Mouse (Mus musculus) liver, postnatal 0 days (tissue): ENCODE results near the gene Psmd4. TPM values are rescaled to one million over a fixed set of nuclear protein-coding genes. Genes with fewer than 3 reads are reported as not detected.

Experiments
- ATAC-seq: fragments of 200-750 bp; cut with Nextera tagmentation; 2 replicates; pipeline ENCODE4 v1.8.0; 2017; ENCODE audit warnings: mild to moderate bottlenecking, moderate library complexity
- DNase-seq: peaks from one replicate; pipeline ENCODE4 v3.0.0-alpha.2; 2016
- H3K27ac ChIP-seq: fragments of 300-500 bp; sonication (generic); 2 replicates; pipeline ENCODE4 v1.5.1; 2014; ENCODE audit warnings: antibody characterized with exemption, moderate library complexity, mild to moderate bottlenecking, low read depth
- H3K27me3 ChIP-seq: fragments of 300-500 bp; sonication (generic); 2 replicates; pipeline ENCODE4 v1.6.1; 2014; ENCODE audit warnings: low read length, control low read depth, mixed read lengths; ENCODE audit not compliant: insufficient read depth
- H3K36me3 ChIP-seq: fragments of 300-500 bp; sonication (generic); replicated peaks from 2 replicates; pipeline ENCODE4 v1.6.1; 2014; ENCODE audit warnings: mild to moderate bottlenecking, control low read depth, low read length, moderate library complexity, mixed read lengths; ENCODE audit not compliant: insufficient read depth
- H3K4me1 ChIP-seq: fragments of 300-500 bp; sonication (generic); 2 replicates; pipeline ENCODE4 v1.6.1; 2014; ENCODE audit warnings: antibody characterized with exemption, mild to moderate bottlenecking, control low read depth; ENCODE audit not compliant: insufficient read depth
- H3K4me2 ChIP-seq: fragments of 300-500 bp; sonication (generic); 2 replicates; pipeline ENCODE4 v1.6.1; 2014; ENCODE audit warnings: low read depth, mild to moderate bottlenecking, low read length, moderate library complexity, mixed read lengths
- H3K4me3 ChIP-seq: fragments of 300-500 bp; sonication (generic); 2 replicates; pipeline ENCODE4 v1.5.1; 2014; ENCODE audit warnings: low read depth, low read length
- H3K9ac ChIP-seq: fragments of 300-500 bp; sonication (generic); replicated peaks from 2 replicates; pipeline ENCODE4 v1.6.1; 2014; ENCODE audit warnings: mild to moderate bottlenecking, moderate library complexity
- H3K9me3 ChIP-seq: fragments of 300-500 bp; sonication (generic); 2 replicates; pipeline ENCODE4 v1.6.1; 2016; ENCODE audit warnings: mild to moderate bottlenecking, control low read depth, low read length, mixed read lengths
- CTCF ChIP-seq: sonication (generic); IDR thresholded peaks from 2 replicates; pipeline ENCODE4 v1.5.1; 2016; ENCODE audit warnings: antibody characterized with exemption, low read depth
- EP300 ChIP-seq: IDR thresholded peaks from 2 replicates; pipeline ENCODE4 v1.6.1; 2016; ENCODE audit warnings: antibody characterized with exemption, low read depth, mild to moderate bottlenecking
- WGBS: fragments of 180-500 bp; shearing (Covaris S2); extraction: QIAGEN DNeasy Blood & Tissue Kit; methylation state at CpG from one replicate; pipeline ENCODE4 v1.1.7; 2014; ENCODE audit not compliant: insufficient replicate concordance; 5-methylcytosine and 5-hydroxymethylcytosine counted together
- polyA plus RNA-seq: library from polyadenylated mRNA; unstranded; fragments of >200 nt; fragmentation: Nextera tagmentation; extraction: Ambion mirVana; gene quantifications from 2 replicates; pipeline ENCODE4 v1.2.1, GENCODE M21; 2015

Psmd4 gene
- polyA plus RNA-seq = 142 and 143 TPM in 2 replicates

- DNase-seq (peak; percentile 99), ATAC-seq (peak; percentile 97)
- Histone ChIP-seq H3K4me3 (peak within 1 kb of the TSS; percentile 83), H3K27ac (peak within 1 kb of the TSS; percentile 76), H3K27me3 (no peaks in the 10 kb centered on the region), H3K9me3 (no peaks in the 10 kb centered on the region), H3K4me2 (peak within 1 kb of the TSS; percentile 73), H3K4me1 (peaks cover 9% of the 10 kb centered on the region), H3K36me3 (peaks cover 7% of the 10 kb centered on the region; the same call in 1 of the 2 replicates), H3K9ac (peak within 1 kb of the TSS; percentile 84)
- under 1% methylated on average over 35 of the region's 36 CpGs for WGBS
- TF ChIP-seq CTCF = no peak
- TF ChIP-seq EP300 = peak; percentile 33; the same call in 1 of the 2 replicates
Observed at GRCm38 (mm10) chr3:95042166-95042837, at the start of gene Psmd4. Gene Psmd4 (minus strand): TSS chr3:95042614.

GRCm38 (mm10) chr3:95088071-95088470, 45.7 kb upstream of the Psmd4 start:
- 93% methylated on average over 1 of the region's 1 CpGs for WGBS
- no peak for TF ChIP-seq EP300
- no peak for TF ChIP-seq CTCF
- no peaks in the 10 kb centered on the region for H3K27me3 ChIP-seq
- no peak overlapping the region for H3K4me2 ChIP-seq
- no peaks in the 10 kb centered on the region for H3K4me1 ChIP-seq
- no peak overlapping the region for H3K9ac ChIP-seq
- DNase-seq (no peak), ATAC-seq (no peak)
- H3K27ac ChIP-seq = no peak overlapping the region
- H3K4me3 ChIP-seq = no peak overlapping the region
- 0 out of 2 replicates have a peak, but pooled peaks cover 2% of the 10 kb centered on the region for H3K36me3 ChIP-seq
- no peaks in the 10 kb centered on the region for H3K9me3 ChIP-seq

- Histone ChIP-seq H3K9me3 (no peaks in the 10 kb centered on the region), H3K27me3 (no peaks in the 10 kb centered on the region), H3K4me2 (no peak overlapping the region), H3K27ac (no peak overlapping the region), H3K4me1 (no peaks in the 10 kb centered on the region), H3K36me3 (peaks cover 73% of the 10 kb centered on the region), H3K4me3 (no peak overlapping the region), H3K9ac (no peak overlapping the region)
- TF ChIP-seq EP300 = no peak
- peak; percentile 15; the same call in 1 of the 2 replicates for TF ChIP-seq CTCF
- DNase-seq (no peak), ATAC-seq (no peak)
- WGBS = 91% methylated on average over 2 of the region's 2 CpGs
Observed at GRCm38 (mm10) chr3:95071606-95072005, 29.2 kb upstream of the Psmd4 start.

GRCm38 (mm10) chr3:95066570-95066969, 24.2 kb upstream of the Psmd4 start:
- WGBS = 87% methylated on average over 11 of the region's 11 CpGs
- Histone ChIP-seq H3K9me3 (no peaks in the 10 kb centered on the region), H3K27me3 (no peaks in the 10 kb centered on the region), H3K9ac (no peak overlapping the region), H3K4me1 (no peaks in the 10 kb centered on the region), H3K4me2 (no peak overlapping the region), H3K36me3 (peaks cover 83% of the 10 kb centered on the region), H3K4me3 (no peak overlapping the region), H3K27ac (no peak overlapping the region)
- DNase-seq (no peak), ATAC-seq (no peak)
- TF ChIP-seq EP300 = no peak
- no peak for TF ChIP-seq CTCF

- peaks cover 79% of the 10 kb centered on the region for H3K36me3 ChIP-seq
- no peak overlapping the region for H3K4me2 ChIP-seq
- no peaks in the 10 kb centered on the region for H3K4me1 ChIP-seq
- ATAC-seq (no peak), DNase-seq (no peak)
- H3K9ac ChIP-seq = no peak overlapping the region
- no peak overlapping the region for H3K27ac ChIP-seq
- H3K4me3 ChIP-seq = no peak overlapping the region
- H3K27me3 ChIP-seq = no peaks in the 10 kb centered on the region
- TF ChIP-seq CTCF = no peak
- TF ChIP-seq EP300 = no peak
- H3K9me3 ChIP-seq = no peaks in the 10 kb centered on the region
- 85% methylated on average over 6 of the region's 6 CpGs for WGBS
Observed at GRCm38 (mm10) chr3:95066095-95066494, 23.7 kb upstream of the Psmd4 start.

- TF ChIP-seq EP300 (no peak), CTCF (no peak)
- H3K4me2 ChIP-seq = no peak overlapping the region
- H3K27ac ChIP-seq = no peak overlapping the region
- no peaks in the 10 kb centered on the region for H3K4me1 ChIP-seq
- H3K9me3 ChIP-seq = no peaks in the 10 kb centered on the region
- H3K36me3 ChIP-seq = peaks cover 78% of the 10 kb centered on the region
- ATAC-seq = no peak
- 91% methylated on average over 1 of the region's 1 CpGs for WGBS
- DNase-seq = no peak
- H3K4me3 ChIP-seq = no peak overlapping the region
- H3K9ac ChIP-seq = no peak overlapping the region
- no peaks in the 10 kb centered on the region for H3K27me3 ChIP-seq
Observed at GRCm38 (mm10) chr3:95065553-95065952, 23.1 kb upstream of the Psmd4 start.
